Mouse (Mus musculus) layer of hippocampus, adult 2 months (tissue): ENCODE measurements around the gene Ltbp1. TPM values are rescaled to one million over a fixed set of nuclear protein-coding genes. Genes with fewer than 3 reads are reported as not detected.
A peak's percentile ranks its signal among the peaks of the same experiment; 100 is the strongest.

ENCODE experiments used
- DNase-seq, 2 experiments: peaks; one replicate each; pipeline ENCODE4 v3.0.0; 2022; ENCODE audit warnings: low spot score in 2 of 2
- H3K27ac ChIP-seq: fragments of 200-600 bp; 2 replicates; pipeline ENCODE4 v1.8.1; 2022
- H3K4me3 ChIP-seq: fragments of 200-600 bp; 2 replicates; pipeline ENCODE4 v1.8.1; 2022; ENCODE audit warnings: mild to moderate bottlenecking
- CTCF ChIP-seq: fragments of 200-600 bp; conservative IDR thresholded peaks from 2 replicates; pipeline ENCODE4 v1.8.1; 2022; ENCODE audit warnings: antibody characterized with exemption, mild to moderate bottlenecking, moderate library complexity
- total RNA-seq, 2 experiments: library from RNA; stranded (reverse); gene quantifications; 2 replicates each; pipeline ENCODE4 v1.2.3; 2021

Gene Ltbp1
- total RNA-seq, 2 experiments from 2014 or later: 6.3 to 7.4 TPM

GRCm38 (mm10) chr17:75055235-75055634, 49.9 kb downstream of the Ltbp1 start:
- TF ChIP-seq CTCF: no peak
- H3K4me3 ChIP-seq: no peak overlapping the region
- no peak overlapping the region for H3K27ac ChIP-seq
- no peak for DNase-seq

- Histone ChIP-seq H3K27ac (no peak overlapping the region), H3K4me3 (no peak overlapping the region)
- no peak for DNase-seq
- no peak for TF ChIP-seq CTCF
Measured at GRCm38 (mm10) chr17:75055961-75056360, 50.6 kb downstream of the Ltbp1 start.

- Histone ChIP-seq H3K4me3 (no peak overlapping the region), H3K27ac (no peak overlapping the region)
- DNase-seq: no peak
- TF ChIP-seq CTCF: no peak
Measured at GRCm38 (mm10) chr17:75056631-75057030, 51.3 kb downstream of the Ltbp1 start.

GRCm38 (mm10) chr17:75066340-75066739, 61.0 kb downstream of the Ltbp1 start:
- no peak overlapping the region for H3K27ac ChIP-seq
- DNase-seq: no peak
- no peak for TF ChIP-seq CTCF
- H3K4me3 ChIP-seq: no peak overlapping the region

GRCm38 (mm10) chr17:75067314-75067713, 61.9 kb downstream of the Ltbp1 start:
- TF ChIP-seq CTCF: no peak
- H3K27ac ChIP-seq: no peak overlapping the region
- no peak overlapping the region for H3K4me3 ChIP-seq
- DNase-seq: no peak

- no peak for TF ChIP-seq CTCF
- Histone ChIP-seq H3K27ac (no peak overlapping the region), H3K4me3 (no peak overlapping the region)
- no peak for DNase-seq
Measured at GRCm38 (mm10) chr17:75069232-75069631, 63.9 kb downstream of the Ltbp1 start.

GRCm38 (mm10) chr17:75071174-75071573, 65.8 kb downstream of the Ltbp1 start:
- DNase-seq: no peak
- no peak overlapping the region for H3K27ac ChIP-seq
- TF ChIP-seq CTCF: no peak
- no peak overlapping the region for H3K4me3 ChIP-seq

GRCm38 (mm10) chr17:75071749-75072148, 66.4 kb downstream of the Ltbp1 start:
- no peak for DNase-seq
- Histone ChIP-seq H3K4me3 (no peak overlapping the region), H3K27ac (no peak overlapping the region)
- no peak for TF ChIP-seq CTCF

GRCm38 (mm10) chr17:75073887-75074286, 68.5 kb downstream of the Ltbp1 start:
- no peak overlapping the region for H3K27ac ChIP-seq
- no peak for TF ChIP-seq CTCF
- no peak overlapping the region for H3K4me3 ChIP-seq
- no peak for DNase-seq

GRCm38 (mm10) chr17:75074978-75075699, 69.8 kb downstream of the Ltbp1 start:
- Histone ChIP-seq H3K27ac (no peak overlapping the region), H3K4me3 (no peak overlapping the region)
- peak in 1 of 2 experiments; percentile 24 for DNase-seq
- peak; percentile 71 for TF ChIP-seq CTCF

GRCm38 (mm10) chr17:75081401-75081800, 76.0 kb downstream of the Ltbp1 start:
- no peak for TF ChIP-seq CTCF
- DNase-seq: no peak
- Histone ChIP-seq H3K4me3 (no peak overlapping the region), H3K27ac (no peak overlapping the region)

GRCm38 (mm10) chr17:75082449-75082848, 77.1 kb downstream of the Ltbp1 start:
- Histone ChIP-seq H3K4me3 (no peak overlapping the region), H3K27ac (no peak overlapping the region)
- no peak for TF ChIP-seq CTCF
- DNase-seq: no peak

- Histone ChIP-seq H3K27ac (no peak overlapping the region), H3K4me3 (no peak overlapping the region)
- peak; percentile 93 for TF ChIP-seq CTCF
- DNase-seq: peak; percentile 37 to 46
Measured at GRCm38 (mm10) chr17:75087296-75087941, 82.1 kb downstream of the Ltbp1 start.

GRCm38 (mm10) chr17:75088232-75088631, 82.9 kb downstream of the Ltbp1 start:
- no peak overlapping the region for H3K4me3 ChIP-seq
- no peak for DNase-seq
- TF ChIP-seq CTCF: no peak
- no peak overlapping the region for H3K27ac ChIP-seq
